Mouse (Mus musculus): ENCODE data around the gene Vps33b.
A peak's percentile ranks its signal among the peaks of the same experiment; 100 is the strongest.

Gene Vps33b

DNA sequence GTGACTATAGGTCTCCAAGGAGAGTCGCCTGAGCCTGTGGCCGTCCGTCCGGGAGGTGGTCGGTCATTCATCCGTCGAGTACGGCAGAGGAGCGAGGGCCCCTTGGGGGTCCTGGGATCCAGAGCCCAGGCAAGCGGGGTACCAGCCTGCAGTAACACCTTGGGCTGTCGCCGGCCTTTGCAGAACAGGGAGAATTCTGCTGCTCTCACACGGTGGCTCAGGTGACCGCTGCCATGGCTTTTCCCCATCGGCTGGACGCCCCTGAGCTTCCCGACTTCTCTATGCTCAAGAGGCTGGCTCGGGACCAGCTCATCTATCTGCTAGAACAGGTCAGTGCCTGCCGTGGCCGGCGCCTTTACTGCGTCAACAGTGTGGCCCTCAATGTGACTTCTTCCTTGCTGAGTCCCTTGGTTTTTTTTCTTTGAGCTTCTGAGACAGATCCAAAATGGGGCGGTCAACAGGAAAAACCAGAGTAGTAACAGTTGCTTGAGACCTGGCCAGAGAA, 354 bp downstream of the Vps33b start:
- DNase-seq (ENCODE audit: low spot score in 2 of 2): no peak

DNA sequence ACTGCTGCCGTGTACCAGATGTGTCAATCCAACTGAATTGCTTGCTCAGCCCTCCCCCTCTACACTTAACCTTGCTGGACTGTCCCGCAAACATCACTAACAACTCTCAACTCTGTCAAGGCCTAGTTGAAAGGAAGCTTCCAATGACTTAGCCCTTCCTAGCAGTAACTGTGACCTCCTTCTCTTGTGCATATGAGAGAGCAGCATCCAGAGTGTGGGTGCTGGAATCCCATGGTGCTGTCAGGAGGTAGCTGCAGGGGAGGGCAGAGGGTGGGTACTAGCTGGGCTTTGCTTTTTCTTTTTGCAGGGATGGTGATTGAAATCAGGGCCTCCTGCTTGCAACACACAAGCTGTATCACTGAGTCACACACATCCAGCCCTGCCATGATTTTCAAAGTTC, 4.0 kb downstream of the Vps33b start:
- DNase-seq (ENCODE audit: low spot score in 2 of 2): no peak

DNA sequence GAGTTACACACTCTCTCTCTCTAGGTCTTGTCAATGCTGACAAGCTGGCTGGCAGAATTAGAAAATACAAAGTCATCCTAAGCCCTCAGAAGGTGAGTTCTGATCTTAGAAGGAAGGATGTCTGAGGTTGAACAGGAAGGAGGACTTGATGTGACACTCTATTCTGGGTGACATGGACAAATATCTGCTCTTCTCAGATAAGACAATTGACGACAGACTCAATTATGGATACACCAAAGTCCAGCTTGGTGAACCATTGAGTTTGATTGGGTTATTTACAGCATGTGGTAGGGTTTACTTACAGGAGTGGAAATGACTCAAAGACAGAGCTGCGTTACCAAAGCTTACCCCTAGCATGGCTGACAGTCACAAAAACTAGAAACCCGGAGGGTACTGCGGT, 6.9 kb downstream of the Vps33b start:
- no peak for DNase-seq (ENCODE audit: low spot score in 2 of 2)

DNA sequence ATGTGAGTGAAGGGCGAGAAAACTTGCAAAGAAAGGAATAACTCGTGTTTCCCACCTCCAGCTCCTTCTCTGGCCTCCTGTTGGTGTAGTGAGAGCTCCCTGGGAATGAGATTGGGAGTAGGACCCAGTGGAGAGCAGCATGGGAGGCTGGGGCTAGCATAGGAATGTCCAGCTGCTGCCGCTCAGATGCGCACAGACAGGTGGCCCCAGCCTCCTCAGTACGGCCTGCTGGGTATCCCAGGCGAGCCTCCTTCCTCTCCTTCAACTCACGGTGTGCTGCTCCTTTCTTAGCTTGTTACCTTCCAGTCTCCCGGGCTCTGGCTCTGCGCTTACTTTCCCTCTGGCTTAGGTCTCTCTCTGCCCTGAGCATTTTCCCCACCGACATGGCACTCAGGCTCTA, 10.6 kb downstream of the Vps33b start:
- DNase-seq (ENCODE audit: low spot score in 2 of 2): no peak

DNA sequence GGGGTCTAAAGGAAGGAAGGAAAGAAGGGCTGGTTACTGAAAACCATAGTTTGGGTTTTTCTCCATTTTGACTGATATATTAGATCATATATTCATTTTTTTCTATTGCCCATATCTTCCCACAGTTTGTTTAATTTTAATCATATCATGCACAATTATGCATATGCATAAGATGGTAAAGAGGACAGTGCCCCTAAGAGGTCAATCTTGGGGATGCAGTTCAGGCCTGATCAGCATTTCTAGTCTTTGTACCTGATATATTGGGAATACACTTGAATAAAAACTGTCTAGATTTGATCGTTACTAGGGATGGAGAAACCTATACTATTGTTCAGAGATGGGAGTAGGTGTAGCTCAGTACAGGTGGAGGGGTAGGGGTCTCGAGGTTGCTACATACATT, 11.5 kb downstream of the Vps33b start:
- no peak for DNase-seq (ENCODE audit: low spot score in 2 of 2)

DNA sequence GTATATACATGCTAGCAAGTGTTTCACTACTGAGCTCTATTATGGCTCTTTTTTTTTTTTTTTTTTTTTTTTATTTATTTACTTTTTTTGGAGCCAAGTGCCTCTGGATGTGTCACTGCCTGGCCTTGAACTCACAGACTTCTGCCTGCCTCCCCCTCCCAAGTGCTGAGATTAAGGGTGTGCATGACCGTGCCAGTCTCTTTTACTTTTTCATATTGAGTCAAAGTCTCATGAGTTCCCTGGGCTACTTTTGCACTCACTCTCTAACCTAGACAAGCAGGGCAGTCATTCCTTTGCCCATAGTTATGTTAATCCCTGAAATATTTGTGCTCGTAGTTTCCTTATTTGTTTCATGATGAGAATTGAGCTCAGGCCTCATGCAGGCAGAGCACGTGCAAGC, 12.2 kb downstream of the Vps33b start:
- DNase-seq (ENCODE audit: low spot score in 2 of 2): no peak

DNA sequence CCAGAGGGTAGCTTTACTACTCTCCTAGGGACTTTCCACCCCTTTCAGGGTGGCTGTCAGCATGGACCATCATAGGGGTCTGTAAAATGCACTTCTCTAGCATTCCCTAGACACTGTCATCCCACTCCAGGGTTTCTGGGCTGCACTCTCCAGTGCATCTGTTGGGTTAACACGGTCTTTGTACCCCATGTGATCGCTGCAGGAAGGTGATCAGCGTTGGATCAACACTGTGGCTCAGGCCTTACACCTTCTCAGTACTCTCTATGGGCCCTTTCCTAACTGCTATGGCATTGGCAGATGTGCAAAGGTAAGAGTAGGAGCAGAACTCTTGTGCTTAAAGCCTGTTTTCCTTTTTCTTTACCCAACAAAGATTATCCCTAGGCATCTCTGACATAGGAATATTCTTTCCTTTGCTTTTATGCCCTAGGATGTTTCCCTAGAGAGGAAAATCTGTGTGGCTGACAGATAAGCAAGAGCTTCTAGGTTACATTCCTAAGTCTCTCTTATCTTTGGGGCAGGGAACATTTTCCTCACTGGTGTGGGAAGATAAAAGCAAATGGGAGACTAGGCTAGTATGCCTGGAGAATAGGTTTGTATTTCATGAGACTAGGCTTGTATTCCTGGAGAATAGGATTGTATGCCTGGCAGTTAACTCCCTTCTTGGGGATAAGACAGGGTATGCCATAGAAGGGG, 13.9 kb downstream of the Vps33b start:
- DNase-seq (ENCODE audit: low spot score in 2 of 2): no peak

DNA sequence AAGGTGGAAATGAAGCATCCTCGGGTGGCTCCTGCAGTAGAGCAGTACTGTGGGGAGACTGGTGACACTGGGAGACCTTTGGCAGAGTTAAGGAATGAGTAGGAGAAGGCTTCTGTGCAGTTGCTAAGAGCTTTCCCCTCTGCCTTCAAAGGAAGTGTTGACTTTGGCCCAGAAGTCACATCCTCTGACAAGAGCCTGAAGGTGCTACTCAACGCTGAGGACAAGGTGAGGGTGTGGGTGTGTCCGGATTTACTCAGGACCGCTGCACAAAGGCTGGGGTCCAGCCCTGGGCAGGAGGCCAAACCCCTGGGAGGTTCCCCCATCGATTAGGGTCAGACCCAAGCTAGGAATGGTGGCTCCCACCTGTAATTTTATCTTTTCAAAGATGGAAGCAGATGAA, 14.9 kb downstream of the Vps33b start:
- no peak for DNase-seq (ENCODE audit: low spot score in 2 of 2)

DNA sequence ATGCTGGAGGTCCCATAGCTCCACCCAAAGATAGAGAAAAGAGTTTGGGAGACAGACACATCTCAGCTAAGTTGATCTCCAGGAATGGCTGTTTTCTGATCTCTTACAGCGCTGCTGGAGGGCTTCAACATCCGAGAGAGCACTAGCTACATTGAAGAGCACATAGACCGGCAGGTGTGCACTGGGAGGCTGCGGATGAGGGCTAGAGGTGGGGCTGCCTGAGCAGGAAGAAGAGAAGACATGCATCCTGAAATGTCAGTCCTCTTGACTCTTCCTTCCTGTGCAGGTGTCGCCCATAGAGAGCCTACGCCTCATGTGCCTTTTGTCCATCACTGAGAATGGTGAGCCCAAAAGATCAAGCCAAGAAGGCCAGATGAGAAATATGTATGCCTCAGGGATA, 16.3 kb downstream of the Vps33b start:
- DNase-seq (ENCODE audit: low spot score in 2 of 2): no peak

DNA sequence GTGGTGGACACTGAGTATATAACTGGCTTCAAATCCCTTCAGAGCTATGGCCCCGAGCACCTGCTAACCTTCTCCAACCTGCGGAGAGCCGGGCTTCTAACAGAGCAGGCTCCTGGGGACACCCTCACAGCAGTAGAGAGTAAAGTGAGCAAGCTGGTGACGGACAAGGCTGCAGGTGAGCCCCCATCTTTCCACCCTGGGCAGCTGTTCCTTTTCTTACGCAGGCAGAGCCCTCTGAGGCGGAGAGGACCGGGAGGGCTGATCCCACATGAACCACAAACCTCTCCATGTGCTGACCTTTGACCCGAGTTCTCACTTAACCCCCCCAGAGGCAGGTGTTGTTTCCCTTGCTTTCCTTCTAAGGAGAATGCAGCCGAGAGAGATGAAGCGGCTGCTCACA, 18.3 kb downstream of the Vps33b start:
- no peak for DNase-seq (ENCODE audit: low spot score in 2 of 2)

DNA sequence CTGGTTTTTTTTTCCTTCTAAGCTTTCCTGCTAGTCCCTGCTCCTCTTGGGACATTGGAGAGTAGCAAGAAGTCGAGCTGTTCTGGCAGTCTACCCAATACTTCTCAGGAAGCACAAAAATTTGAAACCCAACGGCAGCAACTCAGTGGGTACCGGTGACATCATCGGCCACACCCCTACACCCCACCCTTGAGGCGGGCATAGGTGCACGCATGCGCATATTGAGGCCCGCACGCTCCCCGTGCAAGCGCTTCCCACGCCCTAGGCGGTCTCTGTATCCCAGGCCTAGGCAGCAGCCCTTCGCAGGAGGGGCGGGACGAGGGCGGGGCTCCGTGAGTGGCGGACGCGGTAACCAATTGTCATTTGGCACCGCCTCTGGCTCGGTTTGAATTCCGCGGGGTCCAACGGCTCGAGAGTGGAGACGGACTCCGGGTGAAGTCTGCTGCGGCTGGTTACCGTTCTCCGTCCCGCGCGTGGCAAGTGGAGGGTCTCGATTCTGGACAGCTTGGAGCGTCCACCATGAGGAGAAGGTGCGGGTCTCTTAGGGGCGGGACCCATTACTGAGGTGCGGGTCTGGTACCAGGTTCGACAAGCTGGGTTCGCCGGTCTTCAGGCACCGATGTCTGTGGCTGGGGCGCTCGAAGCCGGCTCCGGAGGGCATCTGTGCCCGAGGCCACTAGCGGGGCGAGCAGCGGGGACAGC, 24.8 kb downstream of the Vps33b start, which contains the start of gene Prc1:
Prc1 (plus strand) TSS at position 389 of the 702 bp plus-strand sequence.
- DNase-seq (ENCODE audit: low spot score in 2 of 2): peak; percentile 98

DNA sequence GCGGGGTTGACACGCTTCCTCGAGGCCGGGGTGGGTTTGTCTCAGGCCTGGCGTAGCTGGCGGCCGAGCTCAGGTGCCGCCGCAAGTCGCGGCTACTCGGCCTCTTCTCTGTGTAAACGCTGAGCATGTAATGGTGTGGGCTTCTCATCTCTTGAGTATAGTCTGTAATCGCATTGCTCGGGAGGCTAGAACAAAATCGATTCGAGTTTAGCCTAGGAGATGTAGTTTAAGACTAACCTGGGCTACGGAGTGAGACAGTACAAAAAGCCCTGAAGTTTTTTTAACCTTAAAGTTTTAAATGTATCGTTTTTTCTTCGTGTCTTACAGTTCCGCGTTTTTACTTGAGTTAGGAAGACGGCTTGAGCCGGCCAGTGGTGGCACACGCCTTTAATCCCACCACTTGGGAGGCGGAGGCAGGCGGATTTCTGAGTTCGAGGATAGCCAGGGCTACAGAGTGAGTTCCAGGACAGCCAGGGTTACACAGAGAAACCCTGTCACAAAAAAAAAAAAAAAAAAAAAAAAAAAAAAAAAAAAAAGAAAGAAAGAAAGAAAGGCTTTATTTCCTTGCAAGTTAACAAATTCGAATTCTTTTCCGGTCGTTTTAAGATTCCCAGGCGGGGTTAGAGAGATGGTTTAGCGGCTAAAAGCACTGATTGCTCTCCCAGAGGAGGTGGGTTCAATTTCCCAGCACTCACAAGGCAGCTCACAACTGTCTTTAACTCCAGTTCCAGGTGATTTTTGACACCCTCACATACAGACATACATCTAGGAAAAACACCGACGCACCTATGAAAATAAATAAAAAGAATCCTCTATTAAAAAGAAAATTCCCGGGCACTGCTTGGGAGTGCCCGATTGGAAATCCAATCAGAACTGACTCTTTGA, 25.6 kb downstream of the Vps33b start:
- DNase-seq (ENCODE audit: low spot score in 2 of 2): no peak

DNA sequence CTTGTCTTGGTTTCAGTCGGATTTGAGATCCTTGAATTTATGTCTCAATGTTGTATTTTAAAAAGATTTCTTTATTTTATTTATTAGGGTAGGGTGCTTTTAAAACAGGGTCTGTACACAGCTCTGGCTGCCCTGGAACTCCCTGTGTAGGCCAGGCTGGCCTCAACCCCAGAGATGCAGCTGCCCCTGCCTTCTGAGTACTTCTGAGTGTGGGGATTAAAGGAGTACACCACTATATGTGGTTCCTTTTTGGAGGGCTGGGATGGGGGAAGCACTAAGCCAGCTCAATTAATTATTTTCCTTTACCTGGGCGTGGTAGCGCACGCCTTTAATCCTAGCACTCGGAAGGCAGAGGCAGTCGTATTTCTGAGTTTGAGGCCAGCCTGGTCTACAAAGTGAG, 27.0 kb downstream of the Vps33b start:
- no peak for DNase-seq (ENCODE audit: low spot score in 2 of 2)

DNA sequence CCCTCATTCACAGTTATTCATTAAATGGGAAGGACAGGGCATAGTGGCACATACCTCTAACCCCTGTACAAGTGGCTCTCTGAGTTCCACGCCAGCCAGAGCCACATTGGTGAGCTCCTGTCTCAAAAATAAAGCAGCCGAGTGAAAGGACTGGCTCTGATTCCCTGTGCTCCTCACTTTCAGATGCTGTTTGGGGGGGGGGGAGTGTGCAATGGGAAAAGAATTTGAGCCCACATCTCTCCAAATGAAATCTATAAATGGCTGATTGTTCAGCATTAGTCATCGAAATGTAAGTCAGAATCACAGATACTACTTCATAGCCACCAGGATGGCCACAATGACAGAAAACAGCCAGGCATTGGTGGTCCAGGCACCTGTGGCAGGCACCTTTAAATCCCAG, 27.6 kb downstream of the Vps33b start:
- no peak for DNase-seq (ENCODE audit: low spot score in 2 of 2)

DNA sequence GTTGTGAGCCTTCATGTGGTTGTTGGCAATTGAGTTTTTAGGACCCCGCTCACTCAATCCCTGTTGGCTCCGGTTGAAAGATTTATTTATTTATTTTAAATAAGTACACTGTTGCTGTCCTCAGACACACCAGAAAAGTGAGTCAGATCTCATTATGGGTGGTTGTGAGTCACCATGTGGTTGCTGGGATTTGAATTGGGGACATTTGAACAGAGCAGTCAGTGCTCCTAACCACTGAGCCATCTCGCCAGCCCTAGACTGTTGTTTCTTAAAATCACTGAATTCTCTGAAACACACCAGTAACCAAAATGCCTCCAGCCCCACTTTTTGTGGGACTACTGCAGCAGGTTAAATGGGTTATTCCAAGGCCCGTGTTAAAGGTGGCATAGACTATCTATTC, 29.3 kb downstream of the Vps33b start:
- no peak for DNase-seq (ENCODE audit: low spot score in 2 of 2)

DNA sequence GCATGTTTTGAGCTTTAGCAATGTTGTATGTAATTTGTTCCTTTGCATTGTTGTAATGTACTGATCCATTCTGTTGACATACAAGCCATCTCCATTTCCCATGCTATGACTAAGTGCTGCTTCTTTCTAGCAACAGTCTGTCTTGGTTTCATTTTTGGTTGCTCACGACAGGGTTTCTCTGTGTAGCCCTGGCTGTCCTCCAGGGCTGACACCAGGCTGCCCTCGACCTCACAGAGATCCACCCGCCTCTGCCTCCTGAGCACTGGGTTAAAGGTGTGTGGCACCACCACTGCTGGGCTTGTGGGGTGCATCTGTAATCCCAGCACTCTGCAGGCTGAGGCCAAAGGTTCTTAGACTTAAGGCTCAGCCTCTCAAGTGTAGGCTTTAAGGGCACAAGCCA, 30.1 kb downstream of the Vps33b start:
- no peak for DNase-seq (ENCODE audit: low spot score in 2 of 2)

DNA sequence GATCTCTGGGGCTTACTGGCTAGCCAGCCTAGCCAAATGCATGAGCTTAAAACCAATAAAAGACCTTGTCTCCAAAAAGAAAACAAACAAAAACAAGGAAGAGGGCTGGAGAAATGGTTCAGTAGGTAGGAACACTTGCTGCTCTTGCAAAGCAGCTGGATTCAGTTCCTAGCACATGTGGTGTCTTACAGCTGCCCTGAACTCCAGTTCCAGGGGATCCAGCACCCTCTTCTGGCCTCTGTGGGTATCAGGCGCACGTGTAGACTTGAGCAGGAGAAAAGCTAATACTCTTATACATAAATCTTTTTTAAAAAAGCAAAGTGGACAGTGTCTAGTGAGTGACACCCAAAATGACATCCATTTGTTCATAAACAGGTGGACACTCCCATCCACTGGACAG, 32.1 kb downstream of the Vps33b start:
- DNase-seq (ENCODE audit: low spot score in 2 of 2): no peak

DNA sequence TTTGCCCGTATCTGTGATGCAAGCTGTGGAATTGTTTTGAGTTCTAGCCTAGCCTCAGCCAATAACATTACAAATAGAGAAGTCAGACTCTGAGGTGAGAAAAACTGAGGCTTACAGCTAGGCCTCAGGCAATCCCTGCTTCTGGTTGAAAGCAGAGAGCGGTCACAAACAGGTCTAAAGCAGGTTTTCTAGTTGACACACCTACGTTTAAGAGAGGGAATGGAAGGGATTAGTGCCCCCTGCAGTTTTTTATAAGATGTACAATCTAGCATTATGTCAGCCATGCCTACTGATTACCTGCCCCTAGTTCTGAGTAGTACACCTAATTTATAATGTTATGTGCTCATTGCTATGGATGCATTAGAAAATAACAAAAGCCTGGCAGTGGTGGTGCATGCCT, 38.3 kb downstream of the Vps33b start:
- DNase-seq (ENCODE audit: low spot score in 2 of 2): no peak

DNA sequence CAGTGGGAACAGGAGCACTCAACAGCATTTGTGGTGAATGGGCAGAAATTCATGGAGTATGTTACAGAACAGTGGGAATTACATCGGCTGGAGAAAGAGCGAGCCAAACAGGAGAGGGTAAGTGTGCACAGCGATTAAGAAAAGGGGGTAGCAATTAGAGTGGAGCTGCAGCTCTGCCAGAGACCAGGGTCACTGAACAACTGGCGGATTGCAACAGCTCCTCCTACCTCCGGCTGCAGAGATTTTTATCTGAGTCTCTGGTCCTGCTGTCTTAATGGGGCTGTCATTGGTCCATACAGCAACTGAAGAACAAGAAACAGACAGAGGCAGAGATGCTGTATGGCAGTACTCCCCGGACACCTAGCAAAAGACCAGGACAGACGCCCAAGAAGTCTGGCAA, 41.3 kb downstream of the Vps33b start:
- no peak for DNase-seq (ENCODE audit: low spot score in 2 of 2)

DNA sequence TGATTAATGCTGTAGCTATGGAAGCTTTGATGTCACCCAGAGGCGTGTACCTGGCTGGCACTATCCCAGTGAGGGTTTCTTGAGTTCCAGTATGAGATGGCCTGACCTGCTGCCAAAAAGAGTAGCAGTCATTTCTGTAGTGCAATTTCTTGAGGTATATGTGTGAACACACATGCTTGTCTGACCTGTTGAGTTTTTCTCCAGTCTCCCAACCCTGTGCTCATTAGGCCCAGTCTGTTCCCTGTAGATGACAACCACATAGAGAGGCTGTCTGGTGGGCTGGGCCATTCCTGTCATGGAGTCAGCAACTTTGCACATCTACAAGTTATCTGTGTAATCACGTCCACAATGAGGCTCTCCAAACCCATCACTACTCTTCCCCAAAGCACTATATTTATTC, 46.3 kb downstream of the Vps33b start:
- DNase-seq (ENCODE audit: low spot score in 2 of 2): no peak

DNA sequence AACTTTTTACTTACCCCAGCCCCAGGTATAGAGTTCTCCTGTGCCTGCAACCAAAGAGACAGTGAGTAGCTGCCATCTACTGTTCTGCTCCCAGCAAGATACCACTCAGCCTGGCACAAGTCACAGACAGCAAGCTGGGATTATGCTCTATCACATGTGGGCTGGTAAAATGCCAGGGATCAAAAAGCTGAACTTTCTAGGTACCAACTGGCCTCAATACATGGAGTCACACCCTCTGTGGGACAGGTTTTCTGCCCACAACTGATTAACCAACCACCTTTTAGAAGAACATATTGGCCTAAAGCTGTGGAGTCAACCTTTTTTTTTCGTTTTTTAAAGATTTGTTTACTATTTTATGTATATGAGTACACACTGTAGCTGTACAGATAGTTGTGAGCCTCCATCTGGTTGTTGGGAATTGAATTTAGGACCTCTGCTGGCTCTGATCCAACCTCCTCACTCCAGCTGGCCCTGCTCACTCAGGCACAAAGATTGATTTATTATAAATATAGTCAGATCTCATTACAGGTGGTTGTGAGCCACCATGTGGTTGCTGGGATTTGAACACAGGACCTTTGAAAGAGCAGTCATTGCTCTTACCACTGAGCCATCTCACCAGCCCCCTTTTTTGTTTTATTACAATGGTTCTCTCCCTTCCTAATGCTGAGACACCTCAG, 48.1 kb downstream of the Vps33b start:
- DNase-seq (ENCODE audit: low spot score in 2 of 2): no peak

DNA sequence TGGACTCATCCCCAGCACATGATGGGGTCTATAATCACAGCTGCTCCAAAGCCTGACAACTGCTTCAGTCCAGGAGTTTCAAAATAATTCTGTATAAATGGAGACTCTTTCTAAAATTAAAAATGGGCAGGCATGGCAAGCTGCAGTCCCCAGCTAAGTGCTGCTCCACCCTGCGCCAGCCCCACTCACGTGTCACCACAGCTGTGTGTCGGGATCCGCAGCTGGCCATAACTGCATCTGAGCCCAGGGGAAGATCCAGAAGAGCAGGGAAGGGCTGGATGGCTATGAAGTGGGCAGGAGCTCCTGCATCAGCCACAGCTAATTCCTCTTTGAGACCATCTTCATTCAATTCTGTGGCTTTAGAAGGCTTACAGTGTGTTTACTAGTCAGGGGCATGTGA, 49.2 kb downstream of the Vps33b start:
- no peak for DNase-seq (ENCODE audit: low spot score in 2 of 2)

Measured in right cerebral cortex, adult 2 months (tissue).